12 mouse cellular contexts compared by ENCODE assay signal in genomic region chr9:117484396-117484795, GRCm38 (mm10).
DNase-seq lines count a peak whose midpoint lies in the region; TF ChIP-seq lines count a peak whose summit lies in the region.
"Had no signal": no experiment of that assay in that cellular context is flagged by ENCODE, and none has a peak within 500 bp of the region (broad histone marks: within the 10 kb centered on the region; RNA-seq: fewer than 3 reads in every experiment).

No protein-coding gene starts in this region.

- no peak for TF ChIP-seq POLR2A in cortical plate, adult 2 months (IDR thresholded peaks at IDR 0.05; ENCODE audit: extremely low read depth, insufficient read depth, low read length)

- H3K4me3 ChIP-seq in cortical plate, adult 2 months (ENCODE audit: insufficient read depth, low read length): no peak overlapping the region
- H3K4me3 ChIP-seq: hindbrain, embryonic 15.5 days; limb, embryonic 12.5 days; megakaryocyte, embryonic 14.5 days had no signal

- 0 out of 2 replicates have a peak, but pooled peaks have one; percentile 1 for TF ChIP-seq CTCF in cortical plate, adult 2 months (IDR thresholded peaks at IDR 0.05; ENCODE audit: extremely low read depth, insufficient read depth, low read length)

- H3K4me1 ChIP-seq in cortical plate, adult 2 months (ENCODE audit: control insufficient read depth, insufficient read depth, low read length): no peaks in the 10 kb centered on the region
- H3K4me1 ChIP-seq: hindbrain, embryonic 15.5 days; limb, embryonic 12.5 days; megakaryocyte, embryonic 14.5 days had no signal

- H3K27ac ChIP-seq in cortical plate, adult 2 months (ENCODE audit: insufficient read depth, low read length): no peak overlapping the region
- H3K27ac ChIP-seq: hindbrain, embryonic 15.5 days; limb, embryonic 12.5 days had no signal

- intact Hi-C loops in heart, postnatal 25 days (cut with DNase I): no loop called here

- DNase-seq in heart, postnatal 4 days: peak; percentile 9
- no peak for DNase-seq in heart, postnatal 25 days (ENCODE audit: low spot score)
- peak; percentile 15 for DNase-seq in lung, postnatal 36 days
- DNase-seq in lung, adult 18-20 months: no peak
- DNase-seq in ES-CJ7 (ENCODE audit: low read depth, low spot score): peak; percentile 44
- no peak for DNase-seq in spleen, postnatal 10 days (ENCODE audit: low spot score in 2 of 2)
- DNase-seq in spleen, adult 18-20 months: no peak
- DNase-seq: gastrocnemius, postnatal 10 days had no signal

Comparison
In these comparisons a context has a peak if more than half of its experiments do, and no peak if none do; other contexts are left out.
1. DNase-seq: peak in heart, postnatal 4 days (single experiment), lung, postnatal 36 days (single experiment) and ES-CJ7 (single experiment); none in heart, postnatal 25 days (single experiment), lung, adult 18-20 months (0 of 2), spleen, postnatal 10 days (0 of 2) and spleen, adult 18-20 months (0 of 2).